ENCODE assay signal across 17 mouse cellular contexts in genomic region chr3:136166671-136167070, GRCm38 (mm10).
A peak's percentile ranks its signal among the peaks of the same experiment; 100 is the strongest.
DNase-seq lines count a peak whose midpoint lies in the region; TF ChIP-seq lines count a peak whose summit lies in the region.
"Had no signal": no experiment of that assay in that cellular context is flagged by ENCODE, and none has a peak within 500 bp of the region (broad histone marks: within the 10 kb centered on the region; RNA-seq: fewer than 3 reads in every experiment).

No protein-coding gene starts in this region.

- H3K4me3 ChIP-seq in gastrocnemius, adult 2 months = no peak overlapping the region
- H3K4me3 ChIP-seq: embryonic facial prominence, embryonic 12.5 days; forebrain, embryonic 12.5 days; heart, embryonic 13.5 days; hindbrain, embryonic 15.5 days had no signal

- H3K27ac ChIP-seq in gastrocnemius, adult 2 months = no peak overlapping the region
- H3K27ac ChIP-seq: embryonic facial prominence, embryonic 12.5 days; forebrain, embryonic 12.5 days; heart, embryonic 13.5 days; hindbrain, embryonic 15.5 days had no signal

- no peak for TF ChIP-seq CTCF in gastrocnemius, adult 2 months (IDR thresholded peaks at IDR 0.05)

- DNase-seq in gastrocnemius, adult 2 months = peak; percentile 20
- no peak for DNase-seq in gastrocnemius, postnatal 4 days (ENCODE audit: low spot score in 2 of 2)
- peak; percentile 2 for DNase-seq in lung, postnatal 36 days
- DNase-seq in lung, postnatal 14 days = no peak
- peak; percentile 99 for DNase-seq in 3T3-L1 (ENCODE audit: low read depth, low spot score)
- DNase-seq in brain, adult 2 months (ENCODE audit: low read depth, low spot score) = peak; percentile 52
- DNase-seq in heart, adult 9 months (ENCODE audit: low spot score in 2 of 2) = no peak
- no peak for DNase-seq in spleen, adult 12 weeks (ENCODE audit: low spot score)
- DNase-seq: adrenal gland, adult 2 months; adrenal gland, postnatal 25 days; cerebellum, adult 9-10 months; gastrocnemius, postnatal 14 days; heart, postnatal 36 days had no signal

- intact Hi-C loops in gastrocnemius, adult 2 months (cut with DNase I) = no loop called here

Comparison
In these comparisons a context has a peak if more than half of its experiments do, and no peak if none do; other contexts are left out.
1. DNase-seq: peak in gastrocnemius, adult 2 months (single experiment), lung, postnatal 36 days (single experiment), 3T3-L1 (single experiment) and brain, adult 2 months (single experiment); none in gastrocnemius, postnatal 4 days (0 of 2), lung, postnatal 14 days (single experiment), heart, adult 9 months (0 of 2) and spleen, adult 12 weeks (single experiment).